Mouse (Mus musculus): ENCODE measurements at regions not wholly inside any gene's neighbourhood (a gene's known extent, or its start where the extent isn't known, plus 50 kb on each side); places are given as distances from the start of the nearest gene placed in this dataset.

- no peak for TF ChIP-seq CTCF (IDR thresholded peaks at IDR 0.05; ENCODE audit: insufficient read depth, low read length)
- no peak for TF ChIP-seq POLR2A (IDR thresholded peaks at IDR 0.05; ENCODE audit: borderline replicate concordance, extremely low read depth, low read depth, low read length)
These were observed 472.5 kb downstream of the Klf5 start for GRCm38 (mm10) chr14:99771009-99771408.

Measured in lung, adult 2 months (tissue).